Mouse (Mus musculus) v-Abl transformed pro-B cells (cell line): Measurements from ENCODE around the gene Spon1.

Source experiments
- in situ Hi-C, 2 experiments: fragments of 400-800 bp; cut with MboI; formaldehyde crosslinking; loops; one replicate each; pipeline ENCODE4 v1.15.1; 2025; ENCODE audit not compliant: unreplicated experiment in 2 of 2

Spon1 gene

DNA sequence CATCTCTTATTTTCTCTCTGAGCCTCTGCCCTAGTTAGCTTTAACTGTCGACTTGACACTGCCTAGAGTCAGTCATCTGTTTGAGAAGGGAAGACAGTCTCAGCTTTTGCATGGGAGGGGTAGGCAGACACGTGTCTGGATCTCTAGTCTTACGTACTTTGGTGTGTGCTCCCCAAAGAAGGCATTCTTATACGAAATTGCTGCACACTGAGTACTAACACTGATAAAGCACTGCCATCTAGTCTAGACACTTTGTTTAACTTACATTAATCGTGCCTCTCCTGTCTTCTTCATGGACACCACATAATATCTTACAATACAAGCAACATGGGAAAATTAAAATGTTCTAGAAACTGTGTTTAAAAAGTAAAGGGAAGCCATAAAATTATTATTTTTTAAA lies 129.5 kb downstream of the Spon1 start:
- in situ Hi-C loops: no loop called here

DNA sequence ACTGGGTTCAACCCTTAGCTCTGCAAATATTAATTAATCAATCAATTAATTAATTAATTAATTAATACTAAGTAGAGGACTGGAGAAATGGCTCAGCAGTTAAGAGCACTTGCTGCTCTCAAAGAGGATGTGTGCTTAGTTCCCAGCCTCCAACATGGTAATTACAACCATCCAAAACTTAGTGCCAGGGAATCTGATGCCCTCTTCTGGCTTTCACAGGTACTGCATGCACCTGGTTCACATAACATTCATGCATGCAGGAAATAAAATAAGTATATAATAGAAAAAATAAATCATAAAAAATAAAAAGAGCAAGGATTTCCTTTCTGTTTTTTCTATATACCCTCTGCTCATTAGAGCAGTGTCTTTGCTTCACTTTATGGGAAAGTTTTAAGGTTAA lies 132.6 kb downstream of the Spon1 start:
- in situ Hi-C loops: no loop called here

DNA sequence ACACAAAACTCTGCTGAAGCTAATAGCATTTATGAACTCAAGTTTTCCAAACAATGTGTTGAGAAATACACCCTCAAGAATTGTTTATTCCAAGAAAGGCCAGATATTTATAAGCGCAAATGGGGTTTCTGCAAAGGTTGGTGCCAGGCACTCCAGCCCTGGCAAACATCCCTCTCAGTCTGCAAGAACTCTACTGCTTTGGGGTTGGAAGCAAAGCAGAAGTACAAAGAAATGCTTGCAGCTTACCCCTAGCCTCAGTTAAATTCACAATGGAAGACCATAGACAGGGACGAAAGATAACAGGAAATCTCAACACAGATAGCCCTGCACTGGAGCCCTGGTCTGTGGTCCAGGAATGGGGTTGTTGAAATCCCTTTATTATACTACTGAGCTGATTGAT lies 135.7 kb downstream of the Spon1 start:
- in situ Hi-C loops: no loop called here

DNA sequence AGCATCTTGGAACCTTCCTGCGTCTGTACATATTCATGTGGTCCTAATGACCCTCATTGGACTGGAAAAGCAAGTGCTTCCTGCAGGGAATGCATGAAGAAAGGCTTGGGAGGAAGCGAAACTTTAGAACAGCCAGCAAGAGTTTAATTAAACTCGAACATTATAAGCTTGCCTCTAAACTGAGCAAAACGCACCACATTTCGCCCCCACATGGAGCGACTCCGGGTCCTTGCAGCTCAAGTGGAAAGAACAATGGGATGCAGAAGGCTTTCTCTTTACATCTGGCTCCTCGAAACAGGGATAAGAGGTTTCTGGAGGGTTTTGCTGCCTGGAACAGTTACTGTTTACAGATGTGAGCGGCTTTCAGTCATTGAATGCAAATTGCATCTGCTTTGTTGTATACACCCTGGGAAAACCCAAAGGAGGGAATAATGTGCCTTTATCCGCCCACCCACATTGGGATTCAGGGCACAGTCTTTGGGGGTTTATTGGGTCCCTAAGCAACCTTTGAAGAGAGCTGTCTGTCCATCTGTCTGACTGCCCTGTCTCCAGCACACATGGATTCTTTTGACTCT lies 136.2 kb downstream of the Spon1 start:
- in situ Hi-C loops: no loop called here

DNA sequence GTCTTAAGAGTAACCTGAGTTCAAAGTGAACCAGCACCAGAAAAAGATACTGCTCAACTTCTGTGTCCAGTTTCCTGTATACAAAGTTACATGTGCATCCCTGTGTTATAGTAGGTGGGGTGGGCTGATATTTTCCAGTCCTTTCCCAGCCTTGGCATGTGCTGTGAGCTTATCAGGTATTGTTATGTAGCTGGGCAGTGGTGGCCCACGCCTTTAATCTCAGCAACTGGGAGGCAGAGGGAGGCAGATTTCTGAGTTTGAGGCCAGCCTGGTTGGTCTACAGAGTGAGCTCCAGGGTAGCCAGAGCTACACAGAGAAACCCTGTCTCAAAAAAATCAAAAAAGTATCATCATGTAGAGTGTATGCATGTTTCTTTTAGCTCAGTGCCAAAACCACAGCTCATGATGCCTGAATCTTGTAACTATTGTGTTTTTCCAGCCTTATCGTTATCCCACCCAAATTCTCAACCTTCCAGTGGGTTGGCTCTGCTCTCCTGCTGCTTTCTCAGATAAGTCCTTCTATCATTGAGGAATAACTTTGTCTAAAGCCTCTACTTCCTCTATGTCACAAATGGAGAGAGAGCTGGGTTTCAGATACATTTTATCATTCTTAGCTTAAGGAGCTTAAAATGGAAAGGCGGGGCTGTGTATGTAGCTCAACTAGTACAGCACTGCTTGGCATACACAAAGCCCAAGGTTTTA lies 137.5 kb downstream of the Spon1 start:
- in situ Hi-C loops: no loop called here

DNA sequence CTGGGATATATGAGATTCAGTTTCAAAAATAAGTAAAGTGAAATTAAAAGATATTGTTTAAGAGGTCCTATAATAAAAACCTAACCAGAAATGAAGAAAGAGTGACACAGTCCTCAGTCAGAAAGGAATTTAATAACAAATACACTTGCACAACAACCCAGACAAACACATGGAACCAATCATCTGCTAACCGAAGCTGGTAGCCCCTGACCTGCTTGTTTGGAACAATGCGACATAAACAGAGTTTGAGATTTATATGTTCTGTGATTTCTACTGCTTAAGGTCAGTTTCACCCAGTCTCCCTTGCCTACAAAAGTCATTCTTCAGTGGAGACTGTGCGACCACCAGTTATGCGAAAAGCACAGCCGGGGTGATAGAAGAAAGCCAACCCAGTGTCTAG lies 138.1 kb downstream of the Spon1 start:
- in situ Hi-C loops: no loop called here

DNA sequence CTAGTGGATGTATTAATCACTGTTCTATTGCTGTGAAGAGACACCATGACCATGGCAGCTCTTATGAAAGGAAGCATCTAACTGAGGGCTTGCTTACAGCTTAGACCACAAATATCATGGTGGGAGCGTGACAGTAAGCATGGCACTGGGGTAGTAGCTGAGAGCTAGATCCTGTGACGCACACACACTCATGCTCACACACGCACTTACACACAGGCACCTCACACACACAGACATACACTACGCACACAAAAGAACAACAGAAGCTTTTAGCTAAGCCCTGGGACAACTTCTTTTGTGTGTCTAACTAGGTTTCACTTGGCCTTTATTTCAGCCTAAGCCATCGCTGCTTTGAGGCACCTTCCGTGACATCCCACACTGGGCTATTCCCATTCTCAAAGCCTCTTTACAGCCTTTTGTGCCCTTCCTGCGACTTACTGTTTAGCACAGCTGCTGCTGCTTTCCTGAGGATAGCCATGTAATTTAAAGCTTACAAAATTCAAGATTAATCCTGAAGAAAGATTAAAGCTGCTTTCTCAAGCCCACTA lies 138.6 kb downstream of the Spon1 start:
- in situ Hi-C loops: no loop called here

DNA sequence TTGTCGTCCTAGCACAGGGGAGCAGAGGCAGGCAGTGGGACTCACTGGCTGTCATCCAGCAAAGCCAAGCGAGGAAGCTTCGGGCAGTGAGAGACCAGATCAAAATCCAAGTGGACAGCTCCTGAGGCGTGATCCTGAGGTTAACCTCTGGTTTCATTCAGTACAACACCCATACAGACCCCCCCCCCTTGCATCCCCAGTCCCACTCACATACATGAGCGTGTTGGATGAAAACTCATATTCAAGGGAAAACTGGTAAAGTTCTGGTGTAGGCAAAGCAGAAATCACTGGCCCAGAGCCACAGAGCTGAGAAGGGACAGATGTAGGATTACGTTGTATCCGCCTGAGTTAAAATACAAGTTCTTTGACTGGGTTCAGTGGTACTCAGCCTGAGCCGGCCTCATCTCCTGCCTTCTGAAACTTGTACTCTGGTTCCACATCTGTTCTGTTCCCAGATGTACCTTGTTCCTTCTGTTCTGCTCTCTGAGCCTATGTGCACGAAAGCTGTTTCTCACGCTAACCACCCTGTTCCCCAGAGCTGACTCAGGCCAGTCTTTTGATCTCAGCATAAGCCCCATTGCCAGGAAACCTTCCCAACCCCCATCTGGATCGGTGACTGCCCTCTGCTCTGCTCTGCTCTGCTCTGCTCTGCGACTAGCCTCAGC lies 143.5 kb downstream of the Spon1 start:
- in situ Hi-C loops: no loop called here

DNA sequence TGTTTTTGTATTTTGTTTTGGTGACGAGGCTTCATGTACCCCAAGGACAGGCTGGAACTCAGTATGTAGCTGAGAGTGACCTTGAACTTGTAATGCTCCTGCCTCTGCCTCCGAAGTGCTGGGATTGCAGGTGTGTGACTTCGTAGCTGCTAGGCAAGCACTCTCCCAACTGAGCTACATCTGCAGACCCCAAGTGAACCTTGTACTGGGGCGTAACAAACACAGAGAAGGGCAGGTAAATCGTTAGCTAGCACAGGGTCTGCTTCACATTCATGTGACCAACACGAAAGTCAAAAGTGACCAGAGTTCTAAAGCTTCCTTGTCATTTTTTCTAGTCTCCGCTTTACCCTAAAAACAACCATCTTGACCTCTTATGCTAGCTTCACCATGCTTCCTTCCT lies 145.1 kb downstream of the Spon1 start:
- in situ Hi-C loops: no loop called here

DNA sequence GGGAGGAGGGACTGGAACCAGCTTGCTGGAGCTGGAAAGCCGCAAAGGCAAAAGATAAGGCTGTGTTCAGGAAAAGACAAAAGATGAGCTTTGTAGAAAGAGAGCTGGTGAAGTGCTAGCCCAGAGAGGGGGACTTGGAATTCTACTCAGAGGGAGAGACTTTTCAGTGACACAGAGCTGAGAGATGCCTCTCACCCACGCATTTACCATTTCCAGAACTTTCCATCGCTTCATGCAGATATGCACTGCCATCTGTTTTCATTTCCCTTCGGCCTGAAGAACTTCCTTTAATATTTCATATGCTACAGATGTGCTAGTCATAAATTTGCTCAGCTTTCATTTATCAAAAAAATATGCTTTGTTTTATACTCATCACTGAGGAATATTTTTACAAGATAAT lies 150.1 kb downstream of the Spon1 start:
- in situ Hi-C loops: no loop called here

DNA sequence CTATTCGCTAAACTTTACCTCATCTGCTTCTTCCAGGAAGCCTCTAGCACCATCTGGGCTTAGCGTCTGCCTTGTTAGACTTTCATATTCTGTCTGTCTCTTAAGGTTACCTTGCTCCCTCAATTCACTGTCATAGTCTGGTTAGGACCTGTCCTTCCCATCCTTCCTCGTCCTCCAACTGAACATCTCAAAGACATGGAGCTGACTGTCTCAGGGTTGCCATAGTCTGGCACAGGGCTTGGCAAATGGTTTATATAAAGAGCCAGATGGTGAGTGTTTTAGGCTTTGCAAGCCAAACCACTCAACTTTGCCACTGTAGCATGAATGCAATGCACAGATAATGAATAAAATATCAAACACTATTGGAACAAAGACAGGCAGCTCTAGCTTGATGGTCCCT lies 153.1 kb downstream of the Spon1 start:
- in situ Hi-C loops: no loop called here

DNA sequence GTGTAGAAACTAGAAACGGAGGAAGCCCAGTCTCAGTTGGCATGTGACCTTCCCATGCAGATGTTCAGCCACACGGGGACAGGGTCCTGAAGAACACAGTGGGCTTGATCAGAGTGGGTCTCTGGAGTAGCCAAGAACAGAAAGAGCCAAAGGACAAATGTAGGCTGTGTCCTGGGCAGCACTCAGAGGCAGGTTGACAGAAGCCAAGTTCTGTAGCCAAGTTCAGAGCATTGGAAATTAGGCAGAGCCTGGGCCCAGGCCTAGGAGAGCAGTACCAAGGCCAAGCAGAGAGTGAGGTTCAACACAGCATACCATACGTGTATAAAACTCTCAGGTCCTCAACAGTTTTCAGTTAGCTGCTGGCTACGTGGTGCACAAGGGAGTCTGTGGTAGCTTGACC lies 153.7 kb downstream of the Spon1 start:
- in situ Hi-C loops: no loop called here

DNA sequence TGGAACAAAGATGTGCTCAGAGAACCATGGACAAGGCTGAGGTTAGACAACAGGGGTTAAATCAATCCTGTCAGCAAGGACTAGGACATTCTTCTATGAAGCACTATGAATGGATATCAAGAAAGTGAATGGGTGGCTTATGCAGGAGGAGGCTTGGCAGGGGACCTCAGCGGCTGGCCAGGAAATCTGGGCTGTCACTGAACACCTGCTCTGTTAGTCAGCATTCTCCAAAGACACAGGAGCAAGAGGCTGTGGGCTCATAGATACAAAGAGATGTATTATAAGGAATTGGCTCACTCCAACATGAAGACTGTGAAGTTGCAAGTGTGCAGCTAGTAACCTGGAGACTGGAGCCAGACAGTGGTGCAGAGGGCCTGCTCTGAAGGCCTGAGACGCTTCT lies 154.3 kb downstream of the Spon1 start:
- in situ Hi-C loops: no loop called here

DNA sequence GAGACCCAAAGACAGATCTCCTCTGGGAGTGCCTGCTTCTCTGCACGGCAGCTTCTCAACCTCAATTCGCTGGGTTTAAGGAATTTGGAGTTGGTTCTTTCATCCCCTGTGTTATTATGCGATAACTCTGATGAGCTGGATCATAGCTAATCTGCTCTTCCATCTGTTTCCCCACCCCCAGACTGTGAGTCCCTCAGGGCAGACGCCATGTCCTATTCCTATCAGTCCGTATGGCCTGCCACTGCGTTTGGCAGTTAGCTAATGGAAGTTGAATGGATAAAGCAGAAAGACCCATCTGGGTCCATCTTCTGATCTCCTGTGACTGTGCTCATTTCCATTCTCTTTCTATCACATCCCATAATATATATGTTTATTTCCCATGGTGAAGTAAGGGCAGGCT lies 158.8 kb downstream of the Spon1 start:
- in situ Hi-C loops: no loop called here

DNA sequence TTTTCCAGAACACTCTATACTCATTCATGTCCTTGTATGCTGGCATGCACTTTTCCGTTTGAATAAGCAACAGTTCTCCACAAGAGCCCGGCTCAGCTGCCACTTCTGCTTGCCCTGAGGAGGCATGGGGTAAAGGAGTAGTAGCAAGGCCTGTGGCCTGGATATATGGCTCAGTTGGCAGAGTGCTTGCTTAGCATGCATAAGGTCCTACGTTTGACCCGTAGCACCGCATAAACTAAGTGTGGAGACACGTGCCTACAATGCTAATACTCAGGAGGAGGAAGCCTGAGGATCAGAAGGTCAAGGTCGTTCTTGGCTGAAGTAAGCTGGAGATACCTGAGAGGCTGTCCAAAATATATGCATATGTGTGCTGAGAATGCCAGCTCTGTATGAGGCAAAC lies 185.1 kb downstream of the Spon1 start:
- in situ Hi-C loops: no loop called here

DNA sequence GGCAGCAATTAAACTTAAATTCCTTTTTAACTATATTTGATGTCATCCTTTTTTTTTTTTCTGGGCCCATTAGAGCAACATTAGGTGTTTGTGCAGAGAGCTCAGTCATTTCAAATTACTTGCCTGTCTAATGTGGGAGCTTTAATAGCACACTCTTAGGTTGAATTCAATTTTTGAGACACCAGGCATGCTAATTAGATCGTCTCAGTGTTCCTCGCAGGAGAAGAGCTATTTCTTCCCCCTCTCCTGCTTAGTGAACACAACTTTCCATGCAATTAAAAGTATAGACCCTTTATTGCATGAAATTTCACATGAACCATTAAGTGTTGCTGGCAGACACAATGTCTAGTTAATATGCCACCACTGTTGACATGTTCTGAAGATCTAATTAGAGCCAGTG lies 189.6 kb downstream of the Spon1 start:
- in situ Hi-C loops: no loop called here

DNA sequence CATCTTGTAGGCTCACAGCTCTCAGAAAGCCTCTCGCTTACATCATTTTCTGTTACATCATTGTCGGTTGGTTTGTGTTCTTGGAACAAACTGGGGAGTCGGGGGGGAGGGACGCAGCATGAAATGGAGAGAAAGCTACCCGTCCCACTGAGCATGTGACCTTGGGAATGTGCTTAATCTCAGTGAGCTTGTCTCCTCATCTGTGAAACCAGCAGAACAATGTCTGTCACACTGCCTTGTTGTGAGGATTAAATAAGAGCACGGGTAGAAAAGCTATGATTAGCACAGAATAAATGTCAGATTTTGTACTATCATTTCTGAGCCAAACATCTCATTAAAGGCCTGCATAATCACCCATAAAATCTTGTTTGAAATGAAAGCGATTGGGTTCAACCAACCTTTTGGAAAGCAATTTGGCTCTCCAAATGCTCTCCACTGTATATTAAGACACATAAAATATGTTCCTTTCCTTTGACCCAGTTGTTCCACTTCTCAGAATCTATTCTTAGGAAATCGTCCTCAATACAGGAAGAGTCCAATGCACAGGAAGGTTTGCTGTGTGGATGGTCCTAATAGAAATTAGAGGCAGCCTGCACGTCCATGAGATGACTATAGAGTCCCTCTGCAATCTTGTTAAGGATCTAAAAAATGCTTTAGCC lies 195.2 kb downstream of the Spon1 start:
- in situ Hi-C loops: no loop called here

DNA sequence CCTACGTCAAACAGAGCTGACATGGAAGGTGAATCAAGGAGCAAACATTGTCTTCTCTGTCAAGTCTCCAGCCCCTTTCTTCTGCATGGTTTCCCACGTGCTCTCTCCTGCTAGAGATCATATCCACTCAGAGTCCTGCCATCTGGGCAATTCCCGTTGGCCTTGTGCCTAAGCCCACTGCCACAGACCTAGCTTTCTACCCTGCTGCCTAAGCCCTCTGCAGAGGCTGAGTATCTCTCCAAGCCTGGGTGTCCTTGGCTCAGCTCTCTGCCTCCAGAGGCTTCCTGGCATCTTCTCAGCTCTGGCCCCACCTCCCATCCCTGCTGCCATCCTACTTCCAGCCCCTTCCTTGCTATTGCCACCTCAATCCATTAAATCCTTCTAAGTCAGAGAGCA lies 195.7 kb downstream of the Spon1 start:
- in situ Hi-C loops: no loop called here

DNA sequence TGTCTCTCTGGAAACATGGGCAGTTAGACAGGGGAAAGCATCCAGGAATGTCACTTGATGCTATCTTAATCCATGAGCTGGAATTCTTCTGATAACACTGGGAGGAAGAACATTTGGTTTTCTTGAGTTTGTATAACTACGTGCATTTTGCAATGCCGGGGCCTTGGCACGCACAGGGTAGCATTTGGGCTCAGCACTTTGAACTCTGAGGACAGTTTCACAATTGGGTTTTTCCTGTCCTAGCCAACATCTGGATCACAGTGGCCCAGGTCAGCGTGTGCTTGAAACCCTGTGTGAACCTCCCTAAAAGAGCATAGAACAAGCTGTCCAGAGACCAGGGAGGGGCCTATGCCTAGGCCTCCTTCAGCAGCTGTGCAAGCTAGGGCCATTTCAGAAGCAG lies 196.3 kb downstream of the Spon1 start:
- in situ Hi-C loops: no loop called here

DNA sequence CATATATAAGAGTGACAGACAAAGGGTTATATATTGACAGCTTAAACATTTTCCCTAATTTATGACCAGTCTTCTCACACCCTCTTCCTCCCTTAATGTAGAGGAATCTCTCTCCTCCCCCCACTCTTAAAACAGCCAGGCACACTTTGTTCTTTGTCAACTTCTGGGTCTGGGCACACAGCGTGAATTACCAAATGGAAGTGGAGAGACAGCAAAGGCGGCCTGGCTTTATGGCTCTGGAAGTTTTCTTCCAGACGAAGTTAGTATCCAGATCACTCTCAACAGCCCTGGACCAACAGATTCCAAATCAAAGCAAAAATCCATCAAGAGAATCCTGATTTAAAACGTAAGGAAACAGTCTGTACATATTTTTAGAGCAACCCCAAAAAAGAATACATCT lies 198.0 kb downstream of the Spon1 start:
- in situ Hi-C loops: no loop called here

DNA sequence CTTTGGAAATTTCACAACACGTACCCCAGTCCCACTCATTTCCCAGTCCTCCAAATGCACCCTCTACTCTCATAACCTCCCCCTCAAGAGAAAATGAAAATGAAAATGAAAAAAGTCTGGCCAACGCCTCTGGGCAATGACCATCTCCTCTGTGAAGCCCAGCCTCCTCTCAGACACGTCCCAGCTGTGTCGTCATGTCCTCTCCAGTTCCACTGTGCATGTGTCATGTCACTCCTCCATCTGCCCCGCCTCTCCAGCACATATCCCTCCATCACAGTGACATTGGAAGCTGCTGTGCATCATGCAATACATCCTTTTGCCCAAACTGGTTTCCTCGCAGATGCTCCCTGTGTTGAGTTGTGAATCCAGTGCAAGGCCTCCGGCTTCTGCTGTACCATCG lies 199.8 kb downstream of the Spon1 start:
- in situ Hi-C loops: no loop called here

DNA sequence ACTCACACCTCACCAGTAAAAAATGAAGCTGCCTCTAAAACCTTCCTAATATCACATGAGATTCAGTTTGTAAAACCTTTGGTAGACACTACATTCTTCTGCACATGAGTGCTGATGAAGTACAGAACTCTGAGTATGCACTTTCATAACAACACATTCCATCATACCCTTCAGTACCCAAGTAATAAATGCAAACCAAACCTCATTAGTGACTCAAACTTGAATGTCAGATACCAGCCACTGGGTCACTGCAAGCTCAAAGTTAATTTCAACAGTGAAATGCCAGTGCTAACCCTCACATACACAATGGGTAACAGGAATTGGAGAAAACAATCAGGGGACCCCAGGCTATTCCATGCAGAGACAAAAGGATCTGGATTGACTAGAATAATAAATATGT lies 203.4 kb downstream of the Spon1 start:
- in situ Hi-C loops: no loop called here
